Mouse (Mus musculus) pancreas, adult 10 weeks (tissue): Measurements from ENCODE around the gene Rgs5. TPM values are rescaled to one million over a fixed set of nuclear protein-coding genes. Genes with fewer than 3 reads are reported as not detected.

Experiments
- polyA plus RNA-seq: library from polyadenylated mRNA; stranded (reverse); fragments of 350-450 nt; fragmentation: Illumina TruSeq; extraction: RNeasy Lipid Tissue Mini Kit (QIAGEN cat#74804); gene quantifications from one replicate; pipeline ENCODE4 v1.2.3, GENCODE M21; 2015; ENCODE audit warnings: low read depth, low replicate concordance; ENCODE audit not compliant: insufficient read depth

Rgs5 gene
- polyA plus RNA-seq, result 41.5 TPM

GRCm38 (mm10) chr1:169655256-169655655 is at the start of gene Rgs5:
Gene Rgs5 (plus strand): TSS chr1:169655501.

Other genes starting within 250 kb of the Rgs5 start
- gene Nuf2, start 124.0 kb upstream of the Rgs5 start, polyA plus RNA-seq, result not detected
- 5.8 TPM for gene Rgs4, start 92.1 kb downstream of the Rgs5 start, polyA plus RNA-seq